Mouse (Mus musculus) left cerebral cortex, postnatal 4 days (tissue): ENCODE data around the gene Lmnb2. TPM values are rescaled to one million over a fixed set of nuclear protein-coding genes. Genes with fewer than 3 reads are reported as not detected.

Experiments used
- DNase-seq: peaks from one replicate; pipeline ENCODE4 v3.0.0-alpha.2; 2022
- intact Hi-C: fragments of 180-260 bp; cut with DNase I; formaldehyde crosslinking; loops from one replicate; pipeline ENCODE4 v1.15.1; 2025
- total RNA-seq, 2 experiments: library from RNA; stranded (reverse); gene quantifications; 2 replicates each; pipeline ENCODE4 v1.2.3; 2021

Gene Lmnb2
- total RNA-seq, 2 experiments from 2014 or later = 28.5 to 35.7 TPM

DNA sequence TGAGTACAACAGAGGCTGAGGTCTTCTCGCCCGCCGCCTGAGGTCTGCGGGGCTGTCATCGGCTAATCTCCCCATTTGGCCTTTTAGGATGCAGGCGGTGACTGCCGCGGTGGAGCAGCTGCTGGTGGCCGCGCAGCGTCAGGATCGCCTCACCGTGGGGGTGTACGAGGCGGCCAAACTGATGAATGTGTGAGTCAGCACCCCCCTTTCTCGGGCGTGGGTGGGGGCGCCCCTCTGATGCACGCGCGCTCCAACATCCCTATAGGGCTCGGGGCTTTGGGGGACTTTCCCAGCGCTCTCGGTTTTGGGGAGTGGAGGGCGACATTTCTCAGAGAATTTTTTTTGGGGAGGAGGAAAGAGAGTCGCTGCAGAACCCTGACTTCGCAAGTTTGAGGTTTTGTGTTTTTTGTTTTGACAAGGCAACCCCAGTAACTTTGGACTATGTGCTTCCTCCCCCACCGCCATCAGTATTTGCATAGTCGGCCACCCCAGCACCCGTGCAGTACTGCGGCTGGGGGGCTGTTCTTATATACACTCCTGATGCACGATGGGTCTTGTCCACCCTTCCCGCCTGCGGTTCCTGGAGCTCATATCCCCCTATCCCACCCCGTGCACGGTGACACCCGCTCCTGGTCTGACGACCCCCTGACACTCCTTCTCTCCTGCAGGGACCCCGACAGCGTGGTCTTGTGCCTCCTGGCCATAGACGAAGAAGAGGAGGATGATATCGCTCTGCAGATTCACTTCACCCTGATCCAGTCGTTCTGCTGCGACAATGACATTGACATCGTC is 12.5 kb upstream of the Lmnb2 start:
- DNase-seq = peak; percentile 60
- intact Hi-C loops = no loop called here

DNA sequence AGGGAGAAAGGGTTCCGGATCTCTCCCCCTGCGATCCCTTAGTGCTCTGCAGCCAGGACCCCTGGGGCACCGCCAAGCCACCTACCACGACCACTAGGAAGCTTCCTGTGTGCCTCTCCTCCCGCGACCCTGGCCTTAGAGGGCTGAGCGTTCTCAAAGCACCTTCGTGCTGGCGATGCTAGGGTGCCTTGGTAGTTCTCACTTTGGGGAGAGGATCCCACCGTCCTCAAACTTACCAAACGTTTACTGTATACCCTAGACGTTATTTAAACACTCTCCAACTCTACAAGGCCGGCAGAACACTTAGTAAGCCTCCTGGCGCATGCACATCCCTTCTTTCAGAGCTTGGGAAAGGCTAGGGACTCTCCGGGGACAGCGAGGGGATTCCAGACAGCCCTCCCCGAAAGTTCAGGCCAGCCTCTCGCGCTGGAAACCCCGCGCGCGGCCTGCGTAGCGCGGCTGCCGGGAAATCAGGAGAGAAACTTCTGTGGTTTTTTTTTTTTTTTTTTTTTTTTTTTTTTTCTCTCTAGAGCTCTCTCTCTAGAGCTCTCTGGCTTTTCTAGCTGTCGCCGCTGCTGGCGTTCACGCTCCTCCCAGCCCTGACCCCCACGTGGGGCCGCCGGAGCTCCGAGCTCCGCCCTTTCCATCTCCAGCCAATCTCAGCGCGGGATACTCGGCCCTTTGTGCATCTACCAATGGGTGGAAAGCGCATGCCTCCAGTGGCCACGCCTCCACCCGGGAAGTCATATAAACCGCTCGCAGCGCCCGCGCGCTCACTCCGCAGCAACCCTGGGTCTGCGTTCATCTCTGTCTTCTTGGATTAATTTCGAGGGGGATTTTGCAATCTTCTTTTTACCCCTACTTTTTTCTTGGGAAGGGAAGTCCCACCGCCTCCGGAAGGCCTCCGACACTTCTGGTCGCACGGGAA is 11.5 kb upstream of the Lmnb2 start, which contains the start of gene Gadd45b:
Gene Gadd45b (plus strand): TSS at position 775 of the 928 bp plus-strand sequence.
- intact Hi-C loops = loop anchor here (2.0 kb wide), 1 partner anchor 61 kb away; no protein-coding TSS in a partner anchor
- peak; percentile 99 for DNase-seq

DNA sequence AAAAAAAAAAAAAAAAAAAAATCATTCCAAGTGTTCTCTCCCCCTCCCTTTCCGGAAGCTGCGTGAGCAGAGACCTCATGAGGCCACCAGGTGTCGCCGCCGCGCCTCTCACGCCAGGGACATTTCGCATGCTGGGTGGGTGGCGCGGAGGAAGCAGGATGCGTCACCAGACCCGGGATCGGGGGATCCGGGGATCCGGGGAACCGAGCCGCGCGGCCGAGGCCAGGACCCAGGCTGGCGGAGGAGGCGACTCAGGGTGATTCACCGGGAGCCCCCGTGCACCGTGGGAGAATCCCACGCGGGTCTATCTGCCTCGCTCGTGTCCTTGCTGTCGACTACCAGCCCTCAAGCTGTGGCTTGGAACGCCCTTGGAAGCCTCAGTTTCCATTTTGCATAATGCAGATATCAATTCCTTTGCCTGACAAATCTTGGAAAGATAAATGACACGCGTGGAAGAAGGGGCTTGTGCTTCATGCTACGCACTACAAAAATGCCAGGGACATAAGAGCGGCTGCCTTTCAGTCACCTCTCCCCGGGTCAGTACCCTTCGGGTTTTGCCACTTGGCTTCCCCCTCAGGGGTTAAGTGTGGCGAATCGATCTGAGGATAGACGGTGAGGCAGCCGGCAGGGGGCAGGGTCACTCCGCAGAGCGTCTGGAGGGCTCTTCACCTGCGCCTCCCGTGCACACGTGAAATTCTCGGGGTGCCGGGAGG is 10.7 kb upstream of the Lmnb2 start:
- peak; percentile 92 for DNase-seq
- intact Hi-C loops = loop anchor here (2.0 kb wide), 1 partner anchor 62 kb away; no protein-coding TSS in a partner anchor

DNA sequence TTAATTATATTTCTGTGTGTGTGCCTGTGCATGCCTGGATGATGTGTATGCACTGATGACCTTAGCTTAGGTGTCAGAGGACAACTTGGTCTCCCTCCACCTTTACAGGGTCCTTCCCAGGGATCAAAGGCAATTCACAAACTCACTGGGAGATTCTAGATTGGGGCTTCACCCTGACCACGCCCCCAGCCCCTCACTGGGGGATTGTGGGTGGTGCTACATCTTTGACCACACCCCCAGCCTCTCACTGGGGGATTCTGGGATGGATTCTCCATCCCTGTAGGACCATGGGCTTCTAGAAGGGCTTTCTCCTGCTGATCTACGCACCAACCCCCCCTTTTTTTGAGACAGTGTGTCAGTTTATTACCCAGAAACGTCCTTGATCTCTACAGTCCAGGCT is 7.4 kb upstream of the Lmnb2 start:
- DNase-seq = no peak
- intact Hi-C loops = no loop called here

DNA sequence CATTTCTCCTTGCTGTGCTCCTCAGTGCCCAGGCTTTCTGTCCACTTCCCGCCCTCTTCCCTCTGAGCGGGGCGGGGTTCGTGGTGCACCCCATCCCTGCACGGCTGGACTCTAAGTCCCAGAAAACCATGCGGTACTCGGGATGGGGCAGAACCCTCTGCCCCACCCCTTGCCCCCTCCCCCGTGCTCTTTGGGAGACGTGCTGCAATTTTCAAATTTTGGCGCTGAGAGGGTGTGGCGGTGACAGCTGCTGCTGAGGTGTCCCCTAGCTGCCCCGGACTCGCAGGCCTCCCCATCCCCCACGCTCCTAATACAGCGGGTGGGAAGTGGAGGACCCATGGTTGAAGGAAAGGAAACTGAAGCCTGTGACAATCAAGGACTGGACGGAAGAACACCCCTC is 3.9 kb upstream of the Lmnb2 start:
- peak; percentile 62 for DNase-seq
- intact Hi-C loops = no loop called here

DNA sequence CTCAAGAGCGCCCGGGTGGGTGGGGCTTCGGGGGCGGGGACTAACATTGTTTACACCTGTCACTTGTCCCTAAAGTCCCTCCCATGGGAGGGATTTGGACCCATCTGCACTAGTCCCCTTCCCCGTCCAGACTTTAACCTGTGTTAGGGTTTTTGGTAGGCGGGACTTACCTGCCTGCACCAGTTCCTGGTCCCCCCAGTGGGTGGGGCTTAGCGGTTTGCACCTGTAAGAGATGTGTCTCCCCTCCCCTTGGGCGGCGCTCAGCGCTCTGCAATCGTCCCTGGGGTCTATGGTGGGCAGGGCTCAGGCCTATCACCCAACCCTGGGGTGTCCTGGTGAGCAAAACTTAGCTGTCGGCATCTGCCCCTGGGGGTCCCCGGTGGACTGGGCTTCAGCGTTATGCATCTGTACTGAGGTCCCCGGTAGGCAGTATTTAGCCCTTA is 688 bp downstream of the Lmnb2 start:
- no peak for DNase-seq
- intact Hi-C loops = no loop called here

DNA sequence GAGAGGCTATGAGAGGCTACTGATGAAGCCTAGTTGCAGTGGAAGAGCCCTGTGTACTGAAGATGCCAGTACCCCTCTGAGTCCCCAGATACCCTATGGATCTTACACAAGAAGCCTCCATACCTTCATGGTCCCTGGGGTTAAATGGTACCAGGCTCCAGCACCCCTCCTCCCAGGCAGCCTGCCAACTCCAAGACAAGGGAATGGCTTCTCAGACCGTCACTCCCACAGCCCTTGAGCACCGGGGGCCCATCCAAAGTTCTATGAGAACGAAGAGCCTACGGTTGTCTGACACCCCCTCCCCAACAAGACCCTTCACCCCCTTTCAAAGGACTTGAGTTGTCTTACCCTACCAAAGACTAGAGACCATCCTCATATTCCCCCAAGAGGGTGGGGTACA is 2.3 kb downstream of the Lmnb2 start:
- intact Hi-C loops = no loop called here
- DNase-seq = no peak

DNA sequence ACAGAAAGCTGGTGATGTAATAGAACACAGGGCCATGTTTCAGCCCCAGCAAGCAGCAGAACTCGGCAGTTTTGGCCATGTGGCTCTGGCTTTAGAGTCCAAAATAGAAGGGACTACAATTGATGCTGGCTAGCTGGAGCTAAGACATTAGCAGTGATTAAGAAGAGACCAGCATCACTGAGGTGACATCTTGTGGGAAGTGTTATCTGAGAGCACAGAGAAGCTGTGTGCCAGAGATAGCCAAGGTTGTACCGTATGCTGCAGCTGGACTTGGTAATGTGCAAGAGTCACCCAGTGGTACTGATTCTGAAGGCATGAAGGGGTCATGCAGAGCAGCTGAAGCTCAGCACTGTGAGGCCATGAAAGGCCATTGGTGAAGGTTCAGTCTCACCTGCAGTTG is 2.8 kb downstream of the Lmnb2 start:
- DNase-seq = no peak
- intact Hi-C loops = no loop called here

DNA sequence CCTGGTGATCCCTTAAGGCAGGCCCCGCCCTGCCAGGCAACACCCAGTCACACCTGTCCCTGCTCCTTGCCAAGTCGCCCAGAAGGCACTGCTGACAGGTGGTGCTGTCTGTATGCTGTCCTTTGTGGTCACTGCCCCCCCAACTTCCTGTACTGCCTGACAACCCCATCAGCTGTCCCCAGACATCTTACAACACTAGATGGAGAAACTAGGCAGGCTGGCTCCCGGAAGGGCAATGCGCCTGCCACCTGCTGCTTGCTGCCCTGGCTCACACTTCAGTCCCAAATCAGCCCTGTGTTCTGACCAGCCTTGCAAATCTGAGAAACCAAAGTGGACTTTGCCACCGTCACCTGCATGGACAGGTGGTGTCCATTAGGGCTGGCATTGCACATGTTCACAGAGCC is 3.8 kb downstream of the Lmnb2 start:
- DNase-seq = no peak
- intact Hi-C loops = no loop called here

DNA sequence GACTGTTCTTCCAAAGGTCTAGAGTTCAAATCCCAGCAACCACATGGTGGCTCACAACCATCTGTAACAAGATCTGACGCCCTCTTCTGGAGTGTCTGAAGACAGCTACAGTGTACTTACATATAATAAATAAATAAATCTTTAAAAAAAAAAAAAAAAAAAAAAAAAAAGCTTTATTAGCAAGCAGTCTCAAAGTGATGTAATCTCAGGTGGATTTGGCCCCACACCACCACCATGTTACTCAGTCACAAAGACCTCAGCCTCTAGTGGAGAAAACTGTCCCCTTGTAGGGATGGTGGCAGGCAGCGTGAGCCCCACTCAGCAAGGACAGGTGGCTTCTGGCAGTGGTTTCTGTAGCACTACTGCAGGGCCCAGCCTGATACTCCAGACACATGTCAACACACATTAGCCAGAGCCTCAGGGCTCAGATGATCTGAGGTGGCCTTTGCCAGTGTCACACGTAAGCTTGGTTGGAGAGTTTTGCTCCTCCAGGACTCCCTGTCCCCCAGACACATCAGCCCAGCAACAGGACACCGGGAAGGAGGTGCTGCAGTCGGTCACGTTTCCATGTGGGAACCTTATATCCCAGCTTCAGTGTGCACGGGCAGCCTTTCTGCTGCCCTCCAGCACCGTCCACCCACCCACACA is 4.6 kb downstream of the Lmnb2 start:
- intact Hi-C loops = no loop called here
- no peak for DNase-seq

DNA sequence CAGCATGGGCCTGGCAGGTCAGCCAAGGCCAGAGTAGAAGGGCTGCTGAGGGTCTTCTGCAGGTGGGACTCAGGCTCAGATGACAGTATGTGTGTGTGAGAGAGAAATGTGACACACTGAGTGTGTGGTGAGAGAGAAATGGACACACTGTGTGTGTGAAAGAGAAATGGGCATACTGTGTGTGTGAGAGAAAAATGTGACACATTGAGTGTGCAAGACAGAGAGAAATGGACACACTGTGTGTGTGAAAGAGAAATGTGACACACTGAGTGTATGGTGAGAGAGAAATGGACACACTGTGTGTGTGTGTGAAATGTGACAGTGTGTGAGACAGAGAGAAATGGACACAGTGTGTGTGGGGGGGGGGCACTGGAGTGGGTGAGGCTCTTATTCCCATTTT is 6.2 kb downstream of the Lmnb2 start:
- intact Hi-C loops = no loop called here
- no peak for DNase-seq

DNA sequence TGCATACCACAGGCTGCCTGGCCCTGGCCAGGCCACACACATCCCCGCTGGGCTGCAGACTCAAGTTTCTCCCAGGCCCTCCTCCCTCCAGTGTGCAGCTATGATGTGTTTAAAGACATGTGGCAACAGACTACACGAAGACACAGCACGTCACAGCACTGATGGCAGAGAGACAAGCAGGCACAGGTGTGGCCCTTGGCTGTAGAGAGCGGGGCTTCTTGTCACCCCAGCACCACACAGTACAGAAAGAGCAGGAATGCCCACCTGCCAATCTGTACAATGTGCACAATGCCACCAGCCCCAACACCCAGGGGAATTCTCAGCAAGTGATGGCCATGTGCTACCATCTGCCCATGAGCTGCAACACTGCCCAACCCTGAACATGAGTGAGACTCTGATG is 6.7 kb downstream of the Lmnb2 start:
- intact Hi-C loops = no loop called here
- no peak for DNase-seq

DNA sequence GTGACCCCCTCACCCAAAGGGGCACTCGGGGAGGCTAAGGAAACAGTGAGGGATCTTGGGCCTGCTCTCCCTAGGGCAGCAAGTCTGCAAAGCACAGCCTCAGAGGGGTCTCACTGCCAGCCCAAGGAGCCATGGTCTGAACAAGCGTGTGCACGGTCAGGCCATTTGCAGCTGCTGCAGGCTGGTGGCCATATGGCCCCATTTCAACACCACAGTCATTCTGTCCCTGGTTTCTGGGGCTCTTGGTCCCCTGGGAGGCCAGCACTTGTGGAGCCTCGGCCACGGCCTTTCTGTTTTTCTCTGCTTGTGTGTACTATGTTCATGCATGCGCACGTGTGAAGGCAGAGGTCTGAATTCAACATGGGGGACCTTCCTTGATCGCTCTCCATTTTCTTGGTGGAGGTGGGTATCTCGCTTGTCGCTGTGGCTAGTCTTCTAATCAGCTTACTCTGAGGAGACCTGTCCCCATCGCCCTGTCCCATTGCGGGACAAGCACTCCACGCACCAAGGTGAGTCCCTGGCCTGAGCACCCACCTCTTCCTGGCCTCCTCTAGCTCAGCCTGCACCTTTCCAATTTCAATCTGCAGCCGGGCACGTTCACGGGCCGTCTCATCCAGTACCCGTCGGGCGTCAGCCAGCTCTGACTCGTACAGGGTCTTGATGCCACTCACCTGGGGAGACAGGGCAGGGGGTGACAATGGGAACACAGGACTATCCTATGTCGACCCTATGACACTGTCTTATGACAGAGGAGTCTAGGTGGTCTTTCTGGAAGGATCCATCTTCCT is 8.5 kb downstream of the Lmnb2 start:
- intact Hi-C loops = no loop called here
- DNase-seq = no peak

DNA sequence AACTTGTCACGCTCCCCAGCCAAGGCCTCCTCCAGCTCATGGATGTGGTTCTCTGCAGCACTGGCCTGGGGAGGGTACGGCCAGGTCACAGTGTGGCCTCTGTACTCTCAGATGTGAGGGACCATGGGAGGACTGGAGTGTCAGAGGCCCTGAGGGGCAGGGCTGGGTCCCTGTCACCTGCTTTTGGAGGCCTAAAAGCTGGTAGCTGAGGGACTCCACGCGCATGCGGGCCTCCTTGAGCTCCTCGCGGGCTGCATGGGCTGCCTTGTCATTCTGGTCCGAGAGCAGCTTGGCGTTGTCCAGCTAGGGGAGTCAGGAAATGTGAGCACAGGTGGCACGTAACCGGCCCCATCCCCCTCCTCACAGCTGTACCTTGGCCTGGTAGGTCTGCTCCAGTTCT is 13.3 kb downstream of the Lmnb2 start:
- intact Hi-C loops = no loop called here
- no peak for DNase-seq

DNA sequence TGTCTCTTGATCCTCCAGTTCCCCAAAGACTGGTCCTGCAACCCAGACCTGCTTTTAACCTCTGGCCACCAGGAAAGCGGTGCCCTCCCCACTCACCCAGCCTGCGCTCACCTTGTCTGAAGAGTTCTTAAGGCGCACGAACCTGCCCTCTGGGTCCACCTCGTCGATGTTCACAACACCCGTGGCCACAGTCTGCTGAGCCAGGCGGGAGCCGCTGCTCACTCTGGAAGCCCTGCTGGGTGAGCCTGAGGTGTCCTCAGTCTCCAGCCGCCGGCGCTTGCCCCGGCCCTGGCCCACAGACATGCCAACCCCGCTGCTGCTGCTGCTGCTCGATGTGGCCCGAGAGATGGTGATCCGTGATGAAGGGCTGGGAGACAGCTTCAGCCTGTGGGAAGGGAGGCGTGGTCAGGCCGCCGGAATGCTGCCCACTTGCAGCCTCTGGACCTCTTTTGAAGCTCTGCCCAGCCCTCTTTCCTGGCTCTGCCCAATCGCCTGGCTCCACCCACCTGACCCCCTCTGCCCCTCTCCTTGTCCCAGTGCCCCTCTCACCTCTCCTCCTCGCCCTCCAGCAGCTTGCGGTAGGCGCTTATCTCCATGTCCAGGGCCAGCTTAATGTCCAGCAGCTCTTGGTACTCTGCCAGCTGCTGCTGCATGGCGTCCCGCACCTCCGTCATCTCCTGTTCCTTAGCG is 13.9 kb downstream of the Lmnb2 start:
- intact Hi-C loops = no loop called here
- no peak for DNase-seq

DNA sequence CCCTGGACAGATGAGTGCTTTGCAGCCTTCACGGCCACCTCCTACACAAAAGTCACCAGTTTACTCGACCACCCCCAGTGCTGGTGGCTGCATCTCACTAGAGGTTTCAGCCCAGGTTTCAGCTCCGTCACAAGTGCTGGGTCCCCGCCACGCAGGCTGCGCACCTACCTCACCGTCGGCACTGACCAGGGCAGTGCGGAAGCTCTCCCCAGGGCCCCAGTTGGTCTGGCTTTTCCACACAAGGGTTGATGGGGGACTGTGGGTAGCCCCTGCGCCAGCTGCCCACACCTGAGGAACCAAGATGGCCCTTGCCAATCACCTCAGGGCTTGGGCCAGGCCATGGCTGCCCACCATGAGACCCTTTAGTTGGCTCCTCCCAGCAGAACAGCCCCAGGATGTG is 14.8 kb downstream of the Lmnb2 start:
- intact Hi-C loops = no loop called here
- DNase-seq = no peak

DNA sequence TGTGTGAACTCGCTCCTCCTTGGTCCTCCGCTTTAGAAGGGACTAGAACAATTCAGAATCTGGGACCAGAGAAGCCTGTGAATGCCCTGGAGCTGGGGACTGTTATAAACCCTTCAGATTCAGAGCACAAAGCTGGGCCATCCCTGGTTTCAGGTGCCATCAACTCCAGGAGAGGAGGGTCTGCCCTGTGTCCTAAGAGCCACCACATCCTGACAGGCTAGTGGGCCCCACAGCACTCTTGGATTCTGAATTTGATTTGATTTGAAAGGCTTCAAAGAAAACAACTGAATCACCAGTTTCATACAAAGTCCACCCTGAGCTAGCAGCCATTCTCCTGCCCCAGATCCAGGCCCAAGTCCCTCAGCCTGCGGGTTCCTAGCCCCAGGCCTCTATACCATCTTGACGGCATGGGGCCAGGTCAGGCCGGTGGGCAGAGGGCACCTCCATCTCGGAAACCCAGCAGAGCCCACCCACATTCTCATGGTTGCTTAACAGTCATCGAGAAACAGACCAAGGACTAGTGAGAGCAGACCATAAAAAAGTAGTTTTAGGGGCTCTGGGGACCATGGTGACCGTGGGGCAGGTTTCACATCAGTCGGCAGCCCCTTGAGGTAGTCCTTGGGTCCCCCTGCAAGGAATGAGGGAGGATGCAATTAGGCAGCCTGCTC is 15.6 kb downstream of the Lmnb2 start:
- intact Hi-C loops = no loop called here
- DNase-seq = no peak

DNA sequence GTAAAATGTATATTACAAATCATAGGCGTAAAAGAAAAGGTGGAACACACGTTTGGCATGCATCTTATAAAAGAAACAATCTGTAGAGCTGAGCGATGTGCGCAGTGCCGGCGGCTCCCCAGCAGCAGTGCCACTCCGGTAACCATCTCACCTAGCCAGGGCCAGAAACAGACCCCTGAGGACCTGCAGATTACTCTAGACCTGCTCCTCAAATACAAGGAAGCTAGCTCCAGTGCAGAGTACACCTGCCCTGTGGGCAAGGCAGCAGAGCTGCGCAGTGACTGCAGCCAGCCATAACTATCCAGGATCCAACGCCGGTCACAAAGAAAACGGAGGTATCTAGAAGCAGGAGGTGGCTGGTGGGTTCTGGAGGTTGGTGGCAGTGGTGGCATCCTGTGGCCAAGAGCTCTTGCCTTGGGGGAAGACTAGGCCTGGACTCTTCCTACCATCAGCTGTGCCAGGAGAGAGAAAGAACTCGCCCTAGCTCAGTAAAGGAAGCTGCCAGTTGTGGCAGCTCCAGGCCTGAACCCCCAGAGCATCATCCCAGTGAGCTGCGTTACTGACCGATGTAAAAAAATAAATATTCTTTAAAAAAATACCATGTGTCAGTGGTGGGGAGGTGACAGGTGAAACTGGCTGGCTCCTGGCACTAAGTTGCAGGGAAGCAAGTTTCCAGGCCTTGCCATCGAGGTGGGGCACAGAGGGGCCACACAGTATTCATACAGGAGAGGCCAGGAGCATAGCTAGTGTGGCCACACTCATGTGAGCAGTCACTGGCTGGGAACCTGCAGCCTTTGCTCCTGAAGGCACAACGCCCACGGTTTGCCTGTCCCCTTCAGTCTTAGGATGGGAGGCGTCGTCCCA is 16.4 kb downstream of the Lmnb2 start:
- intact Hi-C loops = no loop called here
- DNase-seq = no peak
